Mouse (Mus musculus) forebrain, embryonic 13.5 days (tissue): ENCODE measurements around the gene Cfap43. TPM values are rescaled to one million over a fixed set of nuclear protein-coding genes. Genes with fewer than 3 reads are reported as not detected.

Source experiments
- ATAC-seq: fragments of 200-750 bp; cut with Nextera tagmentation; 2 replicates; pipeline ENCODE4 v1.8.0; 2017
- H3K27ac ChIP-seq: fragments of 300-500 bp; sonication (generic); 2 replicates; pipeline ENCODE4 v1.5.1; 2015; ENCODE audit warnings: inconsistent platforms, mild to moderate bottlenecking, moderate library complexity
- H3K27me3 ChIP-seq: fragments of 300-500 bp; sonication (generic); 2 replicates; pipeline ENCODE4 v1.6.1; 2015; ENCODE audit warnings: mild to moderate bottlenecking, inconsistent platforms
- H3K36me3 ChIP-seq: fragments of 300-500 bp; sonication (generic); 2 replicates; pipeline ENCODE4 v1.6.1; 2015; ENCODE audit warnings: mild to moderate bottlenecking, inconsistent platforms; ENCODE audit not compliant: poor library complexity, severe bottlenecking
- H3K4me1 ChIP-seq: fragments of 300-500 bp; sonication (generic); 2 replicates; pipeline ENCODE4 v1.6.1; 2015; ENCODE audit warnings: inconsistent platforms
- H3K4me2 ChIP-seq: fragments of 300-500 bp; sonication (generic); 2 replicates; pipeline ENCODE4 v1.6.1; 2015; ENCODE audit warnings: inconsistent platforms, mild to moderate bottlenecking, moderate library complexity
- H3K4me3 ChIP-seq: fragments of 300-500 bp; sonication (generic); 2 replicates; pipeline ENCODE4 v1.5.1; 2015; ENCODE audit warnings: mild to moderate bottlenecking, inconsistent platforms
- H3K9ac ChIP-seq: fragments of 300-500 bp; sonication (generic); 2 replicates; pipeline ENCODE4 v1.6.1; 2015; ENCODE audit warnings: mild to moderate bottlenecking, inconsistent platforms
- H3K9me3 ChIP-seq: fragments of 300-500 bp; sonication (generic); replicated peaks from 2 replicates; pipeline ENCODE4 v1.6.1; 2016; ENCODE audit warnings: inconsistent platforms
- WGBS: fragments of 180-500 bp; shearing (Covaris S2); methylation state at CpG from one replicate; pipeline ENCODE4 v1.1.7; 2015; 5-methylcytosine and 5-hydroxymethylcytosine counted together
- polyA plus RNA-seq: library from polyadenylated mRNA; unstranded; fragments of >200 nt; fragmentation: Nextera tagmentation; extraction: Ambion mirVana; gene quantifications from 2 replicates; pipeline ENCODE4 v1.2.1, GENCODE M21; 2015

Gene Cfap43
- polyA plus RNA-seq, 1 experiment from 2014 or later: 0.66 TPM

DNA sequence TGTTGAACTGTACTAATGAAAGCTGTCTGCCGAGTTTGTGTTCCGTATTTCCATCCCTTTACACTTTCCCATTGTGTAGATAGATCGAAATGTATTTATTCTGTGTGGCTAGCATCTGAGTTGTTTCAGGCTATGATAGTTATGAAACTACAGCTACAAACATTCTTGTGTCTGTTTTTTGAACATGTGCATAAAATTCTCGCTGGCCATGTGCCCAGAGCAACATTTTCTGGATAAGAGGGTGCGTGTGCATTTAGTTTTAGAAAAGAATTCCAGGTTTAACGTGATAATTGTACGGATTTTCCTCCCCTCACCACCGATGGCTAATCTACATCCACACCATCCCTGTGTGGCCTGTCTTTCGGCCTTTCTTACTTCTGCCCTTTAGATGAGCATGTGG lies 205.6 kb downstream of the Cfap43 start:
- WGBS: 88% methylated on average over 9 of the region's 9 CpGs
- no peak for ATAC-seq
- no peaks in the 10 kb centered on the region for H3K36me3 ChIP-seq
- no peak overlapping the region for H3K4me3 ChIP-seq
- no peaks in the 10 kb centered on the region for H3K4me1 ChIP-seq
- H3K27me3 ChIP-seq: no peaks in the 10 kb centered on the region
- peaks cover 3% of the 10 kb centered on the region for H3K9me3 ChIP-seq
- H3K27ac ChIP-seq: no peak overlapping the region
- H3K9ac ChIP-seq: no peak overlapping the region
- no peak overlapping the region for H3K4me2 ChIP-seq

DNA sequence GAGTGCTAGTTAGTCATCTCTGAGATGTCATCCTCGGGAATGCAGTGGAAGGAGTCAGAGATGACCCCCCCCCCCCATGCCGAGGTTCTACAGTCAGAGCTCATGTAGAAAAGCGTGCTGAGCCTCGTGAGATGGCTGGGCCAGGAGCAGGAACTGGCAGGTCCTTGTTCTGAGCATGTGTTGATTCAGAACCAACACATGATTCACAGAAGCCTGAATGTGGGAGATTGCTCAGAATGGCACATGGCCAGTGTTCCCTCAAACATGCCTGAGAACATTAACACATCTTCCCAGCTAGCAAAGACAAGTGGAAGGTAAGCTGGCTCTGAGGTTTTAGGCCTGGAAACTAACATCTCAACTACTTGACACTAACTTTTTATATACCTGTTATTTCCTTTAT lies 208.7 kb downstream of the Cfap43 start:
- no peaks in the 10 kb centered on the region for H3K9me3 ChIP-seq
- no peak overlapping the region for H3K4me2 ChIP-seq
- no peak overlapping the region for H3K9ac ChIP-seq
- H3K27ac ChIP-seq: no peak overlapping the region
- H3K27me3 ChIP-seq: no peaks in the 10 kb centered on the region
- ATAC-seq: no peak
- no peak overlapping the region for H3K4me3 ChIP-seq
- WGBS: 84% methylated on average over 4 of the region's 4 CpGs
- H3K4me1 ChIP-seq: no peaks in the 10 kb centered on the region
- no peaks in the 10 kb centered on the region for H3K36me3 ChIP-seq

DNA sequence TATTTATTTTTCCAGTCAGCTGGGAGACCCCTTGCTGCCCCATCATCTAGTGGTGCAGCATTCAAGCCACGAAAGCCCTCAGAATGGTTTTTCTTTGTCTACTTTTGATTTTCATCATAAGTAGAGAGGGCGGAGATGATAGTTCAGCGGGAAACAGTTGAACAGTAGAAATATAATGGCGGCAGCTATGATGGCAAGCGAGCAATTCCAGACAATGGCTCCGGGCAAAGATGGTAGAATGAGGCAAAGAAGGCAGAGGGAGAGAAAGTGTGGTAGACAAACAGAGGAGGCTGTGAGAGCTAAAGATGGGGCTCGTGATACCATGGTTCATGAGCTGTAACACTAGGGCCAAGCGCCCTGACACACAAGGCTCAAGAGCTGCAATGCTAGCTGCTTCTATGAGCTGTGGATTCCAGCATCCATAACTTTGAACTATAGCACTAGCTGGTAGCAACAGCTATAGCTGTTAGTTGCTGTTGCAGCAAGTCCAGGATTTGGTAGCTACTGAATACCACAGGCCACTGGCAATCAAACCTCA lies 213.2 kb downstream of the Cfap43 start:
- no peak for ATAC-seq
- no peak overlapping the region for H3K27ac ChIP-seq
- WGBS: 90% methylated on average over 8 of the region's 8 CpGs
- H3K4me1 ChIP-seq: no peaks in the 10 kb centered on the region
- no peaks in the 10 kb centered on the region for H3K9me3 ChIP-seq
- no peak overlapping the region for H3K4me3 ChIP-seq
- no peak overlapping the region for H3K4me2 ChIP-seq
- H3K9ac ChIP-seq: no peak overlapping the region
- no peaks in the 10 kb centered on the region for H3K27me3 ChIP-seq
- no peaks in the 10 kb centered on the region for H3K36me3 ChIP-seq

DNA sequence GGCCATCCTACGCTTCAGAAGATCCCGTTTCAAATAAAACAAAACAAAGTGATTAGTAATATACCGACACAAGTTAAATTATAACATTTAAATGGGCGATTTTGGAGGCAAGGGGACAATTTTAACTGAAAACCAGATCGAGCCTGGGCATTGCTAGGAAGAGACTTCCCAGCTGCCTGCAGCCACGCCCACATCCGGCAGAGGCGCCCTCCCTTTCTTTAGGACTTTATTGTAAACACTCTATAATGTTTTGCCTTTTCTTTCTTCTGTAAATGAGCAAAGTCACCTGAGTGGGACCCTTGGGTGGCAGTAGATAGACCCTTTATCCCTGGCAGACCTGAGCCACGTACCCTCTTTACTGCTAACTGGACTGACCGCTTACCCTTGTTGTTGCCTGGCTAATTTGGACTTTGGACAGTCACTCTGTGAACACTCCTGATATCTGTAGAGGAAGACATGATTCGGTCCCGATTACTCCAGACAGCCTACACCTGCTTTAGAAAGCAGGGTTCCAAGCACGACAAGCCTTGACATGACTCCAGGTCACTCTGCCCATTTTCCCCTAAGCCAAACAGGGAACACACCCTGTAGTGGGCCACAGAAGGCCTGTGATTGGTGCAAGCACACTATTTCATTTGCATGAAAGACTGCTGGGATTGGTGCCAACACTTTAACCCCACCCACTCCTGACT lies 213.9 kb downstream of the Cfap43 start:
- H3K27ac ChIP-seq: no peak overlapping the region
- ATAC-seq: no peak
- no peak overlapping the region for H3K4me3 ChIP-seq
- H3K36me3 ChIP-seq: no peaks in the 10 kb centered on the region
- WGBS: 77% methylated on average over 13 of the region's 13 CpGs
- H3K4me1 ChIP-seq: no peaks in the 10 kb centered on the region
- H3K27me3 ChIP-seq: no peaks in the 10 kb centered on the region
- no peak overlapping the region for H3K9ac ChIP-seq
- no peak overlapping the region for H3K4me2 ChIP-seq
- H3K9me3 ChIP-seq: no peaks in the 10 kb centered on the region

DNA sequence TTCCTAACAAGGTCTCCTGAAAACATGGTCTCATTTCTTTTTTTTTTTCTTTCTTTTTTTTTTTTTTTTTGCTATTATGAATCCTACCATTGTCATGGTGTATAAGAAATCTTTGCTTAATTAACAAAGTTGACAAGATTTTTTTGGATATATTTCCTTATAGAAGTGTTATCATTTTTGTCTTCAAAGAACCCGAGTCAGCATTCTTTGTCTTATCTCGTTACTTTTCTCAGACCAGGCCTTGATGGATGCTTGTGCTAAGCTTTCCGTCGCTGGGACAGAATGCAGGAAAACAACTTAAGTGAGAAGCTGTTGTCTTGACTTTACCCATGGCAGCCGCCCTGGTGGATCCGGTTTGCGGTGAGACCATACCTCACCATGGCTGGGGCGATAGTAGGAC lies 218.6 kb downstream of the Cfap43 start:
- H3K4me2 ChIP-seq: no peak overlapping the region
- no peaks in the 10 kb centered on the region for H3K4me1 ChIP-seq
- H3K27ac ChIP-seq: no peak overlapping the region
- WGBS: 81% methylated on average over 8 of the region's 8 CpGs
- H3K4me3 ChIP-seq: no peak overlapping the region
- H3K9me3 ChIP-seq: no peaks in the 10 kb centered on the region
- H3K27me3 ChIP-seq: no peaks in the 10 kb centered on the region
- H3K9ac ChIP-seq: no peak overlapping the region
- no peak for ATAC-seq
- H3K36me3 ChIP-seq: no peaks in the 10 kb centered on the region

DNA sequence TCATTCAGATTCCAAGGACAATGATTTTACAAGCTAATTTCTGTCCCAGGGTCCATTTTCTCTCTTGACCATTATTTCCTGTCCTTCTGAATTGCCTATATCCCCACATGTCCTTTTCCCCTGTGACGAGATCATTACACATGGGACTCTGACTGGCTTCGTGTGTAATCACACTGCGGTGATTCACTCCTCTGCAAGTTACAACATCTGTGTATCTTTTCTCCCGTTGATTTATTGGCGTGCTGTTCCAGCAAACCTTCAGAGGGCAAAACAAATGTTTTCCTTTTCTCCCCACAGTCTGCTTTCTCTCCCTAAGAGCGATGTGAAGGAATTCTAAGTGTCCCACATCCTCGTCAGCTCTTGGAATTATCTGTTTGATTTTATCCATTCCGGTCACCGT lies 219.3 kb downstream of the Cfap43 start:
- Histone ChIP-seq H3K27me3 (no peaks in the 10 kb centered on the region), H3K36me3 (no peaks in the 10 kb centered on the region), H3K9ac (no peak overlapping the region), H3K27ac (no peak overlapping the region), H3K4me3 (no peak overlapping the region), H3K4me1 (no peaks in the 10 kb centered on the region), H3K9me3 (no peaks in the 10 kb centered on the region), H3K4me2 (no peak overlapping the region)
- 89% methylated on average over 9 of the region's 9 CpGs for WGBS
- no peak for ATAC-seq

DNA sequence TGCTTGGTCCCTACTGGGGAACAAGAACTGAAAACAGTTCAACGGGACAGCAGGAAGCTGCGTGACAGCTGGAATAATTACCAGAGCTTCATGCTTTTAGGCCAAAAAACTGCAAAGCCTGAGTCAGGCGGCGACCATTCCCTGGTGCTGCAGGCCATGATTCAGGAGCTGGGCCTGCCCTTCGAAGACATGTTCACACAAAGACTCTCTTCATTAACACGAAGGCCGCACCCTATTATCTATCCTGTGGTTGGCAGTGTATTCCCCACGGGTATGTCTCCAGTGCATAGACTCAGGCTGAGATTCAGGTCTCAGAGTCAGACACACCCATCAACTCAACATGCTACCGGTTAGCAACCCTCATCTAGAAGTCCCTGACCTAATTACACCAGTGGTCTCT lies 220.8 kb downstream of the Cfap43 start:
- 93% methylated on average over 9 of the region's 9 CpGs for WGBS
- no peak for ATAC-seq
- no peak overlapping the region for H3K4me3 ChIP-seq

DNA sequence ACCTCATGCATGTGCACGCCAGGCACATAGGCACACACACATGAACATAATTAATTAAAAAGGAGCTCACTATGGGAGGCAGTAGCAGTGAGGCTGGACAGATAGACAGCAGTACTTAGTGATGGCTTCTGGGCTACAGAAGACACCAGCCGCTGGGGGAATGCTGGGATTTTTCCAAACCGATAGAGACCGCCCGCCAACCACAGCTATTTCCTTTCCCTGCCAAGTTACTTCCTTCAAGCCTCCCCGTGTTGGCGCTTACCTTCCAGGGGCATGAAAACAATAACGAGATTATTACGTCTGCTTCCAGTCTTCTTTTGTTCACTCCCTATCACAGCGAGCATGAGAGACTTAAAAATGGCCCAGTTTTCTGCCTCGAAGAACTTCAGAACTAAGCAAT lies 222.0 kb downstream of the Cfap43 start:
- H3K4me1 ChIP-seq: peaks cover 10% of the 10 kb centered on the region; the same call in 1 of the 2 replicates
- no peaks in the 10 kb centered on the region for H3K36me3 ChIP-seq
- 76% methylated on average over 11 of the region's 11 CpGs for WGBS
- no peak overlapping the region for H3K4me2 ChIP-seq
- no peaks in the 10 kb centered on the region for H3K9me3 ChIP-seq
- H3K9ac ChIP-seq: no peak overlapping the region
- no peaks in the 10 kb centered on the region for H3K27me3 ChIP-seq
- no peak for ATAC-seq
- H3K4me3 ChIP-seq: no peak overlapping the region
- H3K27ac ChIP-seq: no peak overlapping the region

More for the DNA sequence above, 220.8 kb downstream of the Cfap43 start:
- Histone ChIP-seq H3K27ac (no peak overlapping the region), H3K9me3 (no peaks in the 10 kb centered on the region), H3K9ac (no peak overlapping the region), H3K4me2 (no peak overlapping the region), H3K36me3 (no peaks in the 10 kb centered on the region), H3K27me3 (no peaks in the 10 kb centered on the region), H3K4me1 (peaks cover 7% of the 10 kb centered on the region; the same call in 1 of the 2 replicates)

DNA sequence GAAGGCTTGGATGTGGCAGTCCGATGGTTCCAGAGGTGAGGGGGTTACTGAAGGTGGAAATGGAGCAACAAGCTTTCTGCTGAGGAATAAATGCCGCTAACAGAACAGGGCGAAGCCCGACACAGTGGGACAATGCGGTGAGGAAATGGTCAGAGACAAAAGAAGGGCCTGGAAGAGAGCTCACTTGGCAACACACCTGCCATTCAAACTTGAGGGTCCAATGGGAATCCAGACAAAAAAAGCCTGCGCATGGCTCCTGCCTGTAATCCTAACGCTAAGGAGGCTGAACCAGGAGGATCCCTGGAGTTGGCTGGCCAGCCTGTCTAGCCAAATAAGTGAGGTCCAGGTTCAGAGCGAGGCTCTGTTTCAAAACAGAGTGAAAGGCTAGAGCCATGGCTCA lies 222.7 kb downstream of the Cfap43 start:
- H3K27ac ChIP-seq: no peak overlapping the region
- H3K9me3 ChIP-seq: no peaks in the 10 kb centered on the region
- H3K27me3 ChIP-seq: no peaks in the 10 kb centered on the region
- H3K4me2 ChIP-seq: no peak overlapping the region
- no peak overlapping the region for H3K4me3 ChIP-seq
- no peak for ATAC-seq
- WGBS: 96% methylated on average over 8 of the region's 8 CpGs
- no peaks in the 10 kb centered on the region for H3K36me3 ChIP-seq
- H3K4me1 ChIP-seq: peaks cover 10% of the 10 kb centered on the region; the same call in 1 of the 2 replicates
- no peak overlapping the region for H3K9ac ChIP-seq

DNA sequence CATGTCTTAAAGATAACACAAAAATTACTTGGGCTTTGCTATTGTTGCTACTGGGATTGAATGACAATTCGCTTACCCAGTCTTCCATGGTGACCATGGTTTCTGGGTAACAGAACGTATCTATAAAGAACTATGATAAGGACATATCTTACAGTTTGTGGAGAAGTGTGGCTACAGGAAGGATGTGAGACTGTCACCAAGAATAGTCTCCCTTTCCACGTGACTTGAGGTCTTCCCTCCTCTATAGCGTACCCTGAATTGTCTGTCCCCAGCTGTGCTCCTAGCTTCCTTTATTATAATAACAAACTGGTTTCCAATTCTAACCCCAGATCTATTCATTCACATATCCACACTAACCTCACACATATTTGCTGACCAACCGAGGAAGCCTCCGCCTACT lies 223.4 kb downstream of the Cfap43 start:
- no peaks in the 10 kb centered on the region for H3K9me3 ChIP-seq
- 93% methylated on average over 6 of the region's 6 CpGs for WGBS

DNA sequence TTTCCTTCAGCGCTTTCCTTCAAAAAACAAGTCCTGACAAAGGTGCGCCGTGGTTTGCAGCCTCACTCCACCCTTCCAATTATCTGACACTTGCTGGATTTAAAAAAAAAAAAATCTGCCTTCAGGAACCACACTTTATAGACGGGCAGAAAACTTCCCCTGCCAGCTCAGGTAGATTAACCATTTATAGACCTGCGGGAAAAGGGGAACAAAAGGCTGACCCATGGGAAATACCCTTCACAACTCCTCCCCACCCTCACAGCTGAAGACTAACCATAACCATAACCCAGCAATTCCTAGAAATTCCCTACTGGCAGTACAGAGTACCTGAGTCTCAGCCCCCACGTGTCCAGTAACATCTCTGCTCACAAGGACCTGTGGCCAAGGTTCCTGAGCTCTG lies 227.1 kb downstream of the Cfap43 start, which contains the start of gene Col17a1:
Gene Col17a1, minus strand, starts transcription at position 101 of the 400 bp plus-strand sequence.
- Histone ChIP-seq H3K27me3 (no peaks in the 10 kb centered on the region), H3K4me1 (peaks cover 10% of the 10 kb centered on the region; the same call in 1 of the 2 replicates), H3K9ac (no peak within 1 kb of the TSS), H3K36me3 (no peaks in the 10 kb centered on the region), H3K9me3 (no peaks in the 10 kb centered on the region), H3K27ac (no peak within 1 kb of the TSS), H3K4me3 (no peak within 1 kb of the TSS), H3K4me2 (no peak within 1 kb of the TSS)
- WGBS: 79% methylated on average over 6 of the region's 6 CpGs
- no peak for ATAC-seq

More for the DNA sequence above, 223.4 kb downstream of the Cfap43 start:
- Histone ChIP-seq H3K4me3 (no peak overlapping the region), H3K27me3 (no peaks in the 10 kb centered on the region), H3K4me1 (peaks cover 10% of the 10 kb centered on the region; the same call in 1 of the 2 replicates), H3K27ac (no peak overlapping the region), H3K36me3 (no peaks in the 10 kb centered on the region), H3K9ac (no peak overlapping the region), H3K4me2 (no peak overlapping the region)
- ATAC-seq: no peak

DNA sequence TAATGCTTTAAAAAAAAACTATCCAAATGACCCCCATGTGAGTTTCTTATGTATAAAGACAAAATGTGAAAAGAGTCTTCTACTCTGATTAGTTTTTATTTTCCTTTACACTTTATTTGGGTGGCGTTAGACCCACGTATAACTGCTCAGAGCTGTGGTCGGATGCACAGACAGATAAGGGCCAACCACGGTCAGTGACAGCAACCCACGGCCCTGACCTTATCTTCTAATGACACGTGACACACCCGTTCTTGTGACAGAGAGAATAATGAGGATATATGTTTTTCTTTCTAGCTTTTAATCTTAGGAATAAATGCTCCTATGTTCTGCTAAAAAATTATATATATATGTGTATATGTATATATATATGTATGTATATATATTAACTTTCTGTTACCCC lies 229.5 kb downstream of the Cfap43 start:
- H3K4me3 ChIP-seq: no peak overlapping the region
- no peaks in the 10 kb centered on the region for H3K27me3 ChIP-seq
- ATAC-seq: no peak
- H3K4me1 ChIP-seq: peaks cover 14% of the 10 kb centered on the region; the same call in 1 of the 2 replicates
- H3K4me2 ChIP-seq: no peak overlapping the region
- no peak overlapping the region for H3K9ac ChIP-seq
- H3K36me3 ChIP-seq: no peaks in the 10 kb centered on the region
- no peak overlapping the region for H3K27ac ChIP-seq
- 94% methylated on average over 7 of the region's 7 CpGs for WGBS
- no peaks in the 10 kb centered on the region for H3K9me3 ChIP-seq
